Mouse (Mus musculus) CH12.LX (cell line): ENCODE data around the gene Acoxl. TPM values are rescaled to one million over a fixed set of nuclear protein-coding genes. Genes with fewer than 3 reads are reported as not detected.
A peak's percentile ranks its signal among the peaks of the same experiment; 100 is the strongest.

Source experiments
- DNase-seq: peaks from one replicate; pipeline ENCODE4 v3.0.0-alpha.2; 2013; ENCODE audit errors: extremely low read depth
- H3K27ac ChIP-seq: 2 replicates; pipeline ENCODE4 v1.5.1; 2012; ENCODE audit warnings: low read depth, mild to moderate bottlenecking, control low read depth, moderate library complexity; ENCODE audit not compliant: insufficient read depth
- H3K27me3 ChIP-seq: replicated peaks from 2 replicates; pipeline ENCODE3; 2012; ENCODE audit warnings: inconsistent platforms
- H3K36me3 ChIP-seq, 2 experiments: replicated peaks in 1 of 2; 2 replicates each; pipeline versions ENCODE3 to v1.6.1; 2012; ENCODE audit warnings: inconsistent platforms in 1 of 2, low read length in 1 of 2, mild to moderate bottlenecking in 1 of 2, mixed read lengths in 1 of 2, moderate library complexity in 1 of 2; ENCODE audit not compliant: control insufficient read depth in 1 of 2, insufficient read depth in 1 of 2
- H3K4me1 ChIP-seq, 2 experiments: 2 replicates each; pipeline ENCODE4 v1.6.1; 2012; ENCODE audit warnings: inconsistent platforms in 1 of 2, moderate library complexity in 1 of 2; ENCODE audit not compliant: insufficient read depth in 2 of 2, control insufficient read depth in 1 of 2
- H3K4me2 ChIP-seq: 2 replicates; pipeline ENCODE4 v1.6.1; 2012; ENCODE audit warnings: low read depth, mild to moderate bottlenecking, control low read depth; ENCODE audit not compliant: poor library complexity, insufficient read depth, severe bottlenecking
- H3K4me3 ChIP-seq, 3 experiments: fragments of 150-350 bp in 1 of 3; sonication (generic) in 1 of 3; replicated peaks in 1 of 3; 2 replicates each; pipeline versions ENCODE3 to v1.5.1; 2011 to 2012; ENCODE audit warnings: low read depth in 2 of 3, low read length in 2 of 3, mild to moderate bottlenecking in 2 of 3, moderate library complexity in 2 of 3, control low read depth in 1 of 3, improper control_type of control experiment in 1 of 3, inconsistent platforms in 1 of 3, mixed read lengths in 1 of 3; ENCODE audit not compliant: poor library complexity in 1 of 3
- H3K79me2 ChIP-seq: replicated peaks from 2 replicates; pipeline ENCODE4 v1.6.1; 2012; ENCODE audit warnings: mild to moderate bottlenecking, moderate library complexity; ENCODE audit not compliant: control insufficient read depth, poor library complexity, insufficient read depth, severe bottlenecking; ENCODE audit errors: extremely low read depth
- H3K9ac ChIP-seq: 2 replicates; pipeline ENCODE4 v1.6.1; 2012; ENCODE audit warnings: low read depth, mild to moderate bottlenecking, control low read depth, moderate library complexity; ENCODE audit not compliant: insufficient read depth
- H3K9me3 ChIP-seq: replicated peaks from 2 replicates; pipeline ENCODE3; 2012; ENCODE audit warnings: low read length, inconsistent platforms, mixed read lengths
- BHLHE40 ChIP-seq: IDR thresholded peaks from 2 replicates; pipeline ENCODE4 v1.6.1; 2011; ENCODE audit warnings: mild to moderate bottlenecking, low read depth, low read length, improper control_type of control experiment
- CTCF ChIP-seq, 2 experiments: IDR thresholded peaks in 1 of 2; conservative IDR thresholded peaks in 1 of 2; 2 replicates each; pipeline ENCODE4 v1.5.1; 2011 to 2012; ENCODE audit warnings: low read depth in 2 of 2, low read length in 2 of 2, improper control_type of control experiment in 1 of 2, inconsistent platforms in 1 of 2, mild to moderate bottlenecking in 1 of 2, moderate library complexity in 1 of 2
- E2F4 ChIP-seq: IDR thresholded peaks from 2 replicates; pipeline ENCODE4 v1.6.1; 2011; ENCODE audit warnings: low read depth, low read length, improper control_type of control experiment; ENCODE audit not compliant: insufficient replicate concordance
- ELF1 ChIP-seq: IDR thresholded peaks from 2 replicates; pipeline ENCODE4 v1.6.1; 2014; ENCODE audit warnings: low read depth, mild to moderate bottlenecking, inconsistent platforms, low read length, improper control_type of control experiment
- EP300 ChIP-seq: IDR thresholded peaks from 2 replicates; pipeline ENCODE4 v1.6.1; 2011; ENCODE audit warnings: low read length, improper control_type of control experiment
- ETS1 ChIP-seq: conservative IDR thresholded peaks from 2 replicates; pipeline ENCODE4 v1.6.1; 2012; ENCODE audit warnings: low read depth, mild to moderate bottlenecking, inconsistent platforms, low read length, improper control_type of control experiment, moderate library complexity
- GABPA ChIP-seq: IDR thresholded peaks from 2 replicates; pipeline ENCODE4 v1.6.1; 2012; ENCODE audit warnings: low read depth, low read length, improper control_type of control experiment, inconsistent platforms; ENCODE audit not compliant: insufficient replicate concordance
- HCFC1 ChIP-seq: IDR thresholded peaks from 2 replicates; pipeline ENCODE4 v1.6.1; 2012; ENCODE audit warnings: low read depth, mild to moderate bottlenecking, inconsistent platforms, low read length, improper control_type of control experiment
- IRF4 ChIP-seq: IDR thresholded peaks from 2 replicates; pipeline ENCODE4 v1.6.1; 2014; ENCODE audit warnings: low read depth, mild to moderate bottlenecking, inconsistent platforms, low read length, improper control_type of control experiment
- JUN ChIP-seq: IDR thresholded peaks from 2 replicates; pipeline ENCODE4 v1.6.1; 2011; ENCODE audit warnings: low read depth, mild to moderate bottlenecking, low read length, improper control_type of control experiment, moderate library complexity; ENCODE audit not compliant: insufficient read depth
- JUND ChIP-seq: conservative IDR thresholded peaks from 2 replicates; pipeline ENCODE4 v1.6.1; 2011; ENCODE audit warnings: low read depth, low read length, improper control_type of control experiment
- KAT2A ChIP-seq: IDR thresholded peaks from 2 replicates; pipeline ENCODE4 v1.6.1; 2012; ENCODE audit warnings: low read length, improper control_type of control experiment, inconsistent platforms; ENCODE audit not compliant: insufficient replicate concordance
- MAFK ChIP-seq: IDR thresholded peaks from 2 replicates; pipeline ENCODE4 v1.6.1; 2011; ENCODE audit warnings: low read length, improper control_type of control experiment; ENCODE audit not compliant: insufficient replicate concordance
- MAX ChIP-seq: IDR thresholded peaks from 2 replicates; pipeline ENCODE4 v1.6.1; 2011; ENCODE audit warnings: low read length, improper control_type of control experiment
- MAZ ChIP-seq: IDR thresholded peaks from 2 replicates; pipeline ENCODE4 v1.6.1; 2012; ENCODE audit warnings: low read depth, mild to moderate bottlenecking, inconsistent platforms, low read length, improper control_type of control experiment, moderate library complexity
- MEF2A ChIP-seq: IDR thresholded peaks from 2 replicates; pipeline ENCODE4 v1.6.1; 2014; ENCODE audit warnings: low read depth, mild to moderate bottlenecking, inconsistent platforms, low read length, improper control_type of control experiment, borderline replicate concordance
- SIN3A ChIP-seq: IDR thresholded peaks from 2 replicates; pipeline ENCODE4 v1.6.1; 2012; ENCODE audit warnings: low read length, improper control_type of control experiment, inconsistent platforms
- TBP ChIP-seq: conservative IDR thresholded peaks from 2 replicates; pipeline ENCODE4 v1.6.1; 2011; ENCODE audit warnings: low read depth, low read length, improper control_type of control experiment
- TCF12 ChIP-seq: IDR thresholded peaks from 2 replicates; pipeline ENCODE4 v1.6.1; 2014; ENCODE audit warnings: low read depth, mild to moderate bottlenecking, inconsistent platforms, low read length, improper control_type of control experiment
- USF1 ChIP-seq: IDR thresholded peaks from 2 replicates; pipeline ENCODE4 v1.6.1; 2014; ENCODE audit warnings: low read depth, mild to moderate bottlenecking, inconsistent platforms, low read length, improper control_type of control experiment
- USF2 ChIP-seq: conservative IDR thresholded peaks from 2 replicates; pipeline ENCODE4 v1.6.1; 2011; ENCODE audit warnings: low read depth, low read length, improper control_type of control experiment
- ZMIZ1 ChIP-seq: IDR thresholded peaks from 2 replicates; pipeline ENCODE4 v1.6.1; 2012; ENCODE audit warnings: low read depth, mild to moderate bottlenecking, inconsistent platforms, low read length, improper control_type of control experiment
- ZNF384 ChIP-seq: IDR thresholded peaks from 2 replicates; pipeline ENCODE4 v1.6.1; 2012; ENCODE audit warnings: low read depth, low read length, improper control_type of control experiment, inconsistent platforms
- dilution Hi-C: fragments of 300-500 bp; cut with MboI; formaldehyde crosslinking; loops from 2 replicates; pipeline ENCODE4 v1.14.3; 2020; ENCODE audit warnings: low sequenced_read_pairs; ENCODE audit not compliant: extremely low pct_unique_long_range_greater_than_20kb, extremely low pct_ligation_motif_present
- in situ Hi-C: fragments of 300-500 bp; cut with MboI; formaldehyde crosslinking; loops from 3 replicates; pipeline ENCODE4 v1.14.3; 2019; ENCODE audit warnings: low sequenced_read_pairs, low pct_ligation_motif_present, low pct_unique_long_range_greater_than_20kb, mixed read lengths
- polyA plus RNA-seq: library from polyadenylated mRNA; unstranded; fragments of >175 nt; gene quantifications from 2 replicates; pipeline ENCODE4 v1.2.1, GENCODE M21; 2012; ENCODE audit warnings: low read depth; ENCODE audit not compliant: insufficient read length
- total RNA-seq, 2 experiments: library from RNA; depleted of rRNA; stranded (reverse); fragments of 300-350 nt in 1 of 2; fragments of >200 nt in 1 of 2; gene quantifications; 2 replicates each; pipeline ENCODE4 v1.2.3; 2012 to 2014

The Acoxl gene
- total and polyA plus RNA-seq, 3 experiments: 0.25 to 0.43 TPM; not detected in 1

GRCm38 (mm10) chr2:127911579-127911978 lies 72.9 kb downstream of the Acoxl start:
- H3K36me3 ChIP-seq: no peaks in the 10 kb centered on the region
- dilution Hi-C loops (no loop called here), in situ Hi-C loops (no loop called here)
- H3K9me3 ChIP-seq: no peaks in the 10 kb centered on the region
- no peaks in the 10 kb centered on the region for H3K79me2 ChIP-seq
- no peak overlapping the region for H3K4me3 ChIP-seq
- peaks cover 9 to 45% of the 10 kb centered on the region in 2 experiments for H3K4me1 ChIP-seq
- H3K4me2 ChIP-seq: peak overlapping the region; percentile 58; the same call in 1 of the 2 replicates
- peaks cover 2% of the 10 kb centered on the region for H3K27me3 ChIP-seq
- H3K9ac ChIP-seq: no peak overlapping the region
- TF ChIP-seq BHLHE40: peak; percentile 56; the same call in 1 of the 2 replicates
- TF ChIP-seq ZNF384: peak; percentile 53
- TF ChIP-seq EP300: peak; percentile 61
- peak; percentile 63 for TF ChIP-seq IRF4
- no peak for TF ChIP-seq GABPA
- TF ChIP-seq JUN: no peak
- no peak for DNase-seq
- H3K27ac ChIP-seq: no peak overlapping the region

- Histone ChIP-seq H3K27me3 (peaks cover 4% of the 10 kb centered on the region), H3K9ac (no peak overlapping the region), H3K4me2 (no peak overlapping the region), H3K9me3 (no peaks in the 10 kb centered on the region), H3K79me2 (no peaks in the 10 kb centered on the region), H3K4me3 (no peak overlapping the region), H3K4me1 (peaks cover 13 to 57% of the 10 kb centered on the region in 2 experiments), H3K36me3 (no peaks in the 10 kb centered on the region), H3K27ac (no peak overlapping the region)
- in situ Hi-C loops: no loop called here
- DNase-seq: no peak
- dilution Hi-C loops: no loop called here
- TF ChIP-seq JUND (no peak), MEF2A (no peak), EP300 (no peak), USF1 (no peak), TCF12 (no peak), ETS1 (no peak), HCFC1 (no peak), MAZ (no peak), ZMIZ1 (no peak), SIN3A (no peak), MAFK (no peak), E2F4 (no peak), CTCF (conservative IDR thresholded peaks at IDR 0.05 in 1 of 2, IDR thresholded peaks at IDR 0.05 in 1 of 2; ENCODE audit: low read depth in 2 of 2, low read length in 2 of 2) (no peak), USF2 (no peak), ZNF384 (no peak), ELF1 (no peak), TBP (no peak), MAX (no peak), KAT2A (no peak)
Measured at GRCm38 (mm10) chr2:127914047-127914446, 75.4 kb downstream of the Acoxl start.
